Mouse (Mus musculus) forebrain, embryonic 11.5 days (tissue): ENCODE results near the gene Ppp2r2d. TPM values are rescaled to one million over a fixed set of nuclear protein-coding genes. Genes with fewer than 3 reads are reported as not detected.

Source experiments
- ATAC-seq: fragments of 200-750 bp; cut with Nextera tagmentation; replicated peaks from 2 replicates; pipeline ENCODE4 v1.8.0; 2017; ENCODE audit warnings: moderate TSS enrichment; ENCODE audit not compliant: low FRiP score
- DNase-seq: peaks from one replicate; pipeline ENCODE4 v3.0.0-alpha.2; 2017; ENCODE audit warnings: low spot score
- H3K27ac ChIP-seq: fragments of 300-500 bp; sonication (generic); 2 replicates; pipeline ENCODE4 v1.5.1; 2014; ENCODE audit warnings: low read depth, low read length
- H3K27me3 ChIP-seq: fragments of 300-500 bp; sonication (generic); 2 replicates; pipeline ENCODE4 v1.6.1; 2014; ENCODE audit warnings: mild to moderate bottlenecking, low read length, mixed read lengths; ENCODE audit not compliant: control insufficient read depth, insufficient read depth
- H3K36me3 ChIP-seq: fragments of 300-500 bp; sonication (generic); 2 replicates; pipeline ENCODE4 v1.6.1; 2014; ENCODE audit warnings: mild to moderate bottlenecking, low read length, moderate library complexity, mixed read lengths; ENCODE audit not compliant: control insufficient read depth, insufficient read depth
- H3K4me1 ChIP-seq: fragments of 300-500 bp; sonication (generic); replicated peaks from 2 replicates; pipeline ENCODE4 v1.6.1; 2014; ENCODE audit warnings: low read length, mixed read lengths; ENCODE audit not compliant: control insufficient read depth, insufficient read depth
- H3K4me2 ChIP-seq: fragments of 300-500 bp; sonication (generic); 2 replicates; pipeline ENCODE4 v1.6.1; 2014; ENCODE audit warnings: low read depth, mild to moderate bottlenecking, low read length, moderate library complexity, mixed read lengths; ENCODE audit not compliant: severe bottlenecking
- H3K4me3 ChIP-seq: fragments of 300-500 bp; sonication (generic); 2 replicates; pipeline ENCODE4 v1.5.1; 2014; ENCODE audit warnings: low read depth, low read length
- H3K9ac ChIP-seq: fragments of 300-500 bp; sonication (generic); 2 replicates; pipeline ENCODE4 v1.6.1; 2014; ENCODE audit warnings: low read length
- H3K9me3 ChIP-seq: fragments of 300-500 bp; sonication (generic); 2 replicates; pipeline ENCODE4 v1.6.1; 2016; ENCODE audit warnings: low read length, mixed read lengths; ENCODE audit not compliant: control insufficient read depth
- WGBS: fragments of 180-500 bp; shearing (Covaris S2); extraction: QIAGEN DNeasy Blood & Tissue Kit; methylation state at CpG from one replicate; pipeline ENCODE4 v1.1.7; 2014; 5-methylcytosine and 5-hydroxymethylcytosine counted together
- polyA plus RNA-seq: library from polyadenylated mRNA; unstranded; fragments of >200 nt; fragmentation: Nextera tagmentation; extraction: Ambion mirVana; gene quantifications from 2 replicates; pipeline ENCODE4 v1.2.1, GENCODE M21; 2014

Ppp2r2d gene
- polyA plus RNA-seq, 1 experiment from 2014 or later: 73.9 TPM

GRCm38 (mm10) chr7:138875031-138875430, 29.2 kb downstream of the Ppp2r2d start:
- 88% methylated on average over 3 of the region's 3 CpGs for WGBS
- peaks cover 5% of the 10 kb centered on the region; the same call in 1 of the 2 replicates for H3K36me3 ChIP-seq

GRCm38 (mm10) chr7:138883724-138884123, 37.8 kb downstream of the Ppp2r2d start:
- Histone ChIP-seq H3K27ac (no peak overlapping the region), H3K27me3 (no peaks in the 10 kb centered on the region), H3K36me3 (no peaks in the 10 kb centered on the region; the same call in 1 of the 2 replicates), H3K9ac (no peak overlapping the region), H3K4me2 (no peak overlapping the region), H3K4me3 (no peak overlapping the region), H3K9me3 (no peaks in the 10 kb centered on the region), H3K4me1 (no peaks in the 10 kb centered on the region)
- no peak for ATAC-seq
- WGBS: 92% methylated on average over 3 of the region's 3 CpGs
- DNase-seq: no peak

More at GRCm38 (mm10) chr7:138875031-138875430, 29.2 kb downstream of the Ppp2r2d start:
- Histone ChIP-seq H3K27ac (no peak overlapping the region), H3K9ac (no peak overlapping the region), H3K9me3 (no peaks in the 10 kb centered on the region), H3K4me3 (no peak overlapping the region), H3K4me2 (no peak overlapping the region), H3K4me1 (no peaks in the 10 kb centered on the region), H3K27me3 (no peaks in the 10 kb centered on the region)
- DNase-seq (no peak), ATAC-seq (no peak)

- Histone ChIP-seq H3K4me1 (no peaks in the 10 kb centered on the region), H3K27ac (no peak overlapping the region), H3K9me3 (no peaks in the 10 kb centered on the region), H3K4me2 (no peak overlapping the region), H3K9ac (no peak overlapping the region), H3K27me3 (no peaks in the 10 kb centered on the region), H3K36me3 (no peaks in the 10 kb centered on the region; the same call in 1 of the 2 replicates), H3K4me3 (no peak overlapping the region)
- ATAC-seq (no peak), DNase-seq (no peak)
- 93% methylated on average over 13 of the region's 13 CpGs for WGBS
Measured at GRCm38 (mm10) chr7:138885365-138886289, 39.7 kb downstream of the Ppp2r2d start.

GRCm38 (mm10) chr7:138898122-138898521, 52.2 kb downstream of the Ppp2r2d start:
- DNase-seq (no peak), ATAC-seq (no peak)
- no peaks in the 10 kb centered on the region for H3K36me3 ChIP-seq
- H3K4me2 ChIP-seq: no peak overlapping the region
- H3K9ac ChIP-seq: no peak overlapping the region
- H3K4me3 ChIP-seq: no peak overlapping the region
- no peaks in the 10 kb centered on the region for H3K27me3 ChIP-seq
- H3K27ac ChIP-seq: no peak overlapping the region
- no peaks in the 10 kb centered on the region for H3K4me1 ChIP-seq
- H3K9me3 ChIP-seq: no peaks in the 10 kb centered on the region
- WGBS: 83% methylated on average over 2 of the region's 2 CpGs

GRCm38 (mm10) chr7:138898743-138899142, 52.9 kb downstream of the Ppp2r2d start:
- no peaks in the 10 kb centered on the region for H3K27me3 ChIP-seq
- no peaks in the 10 kb centered on the region for H3K36me3 ChIP-seq
- no peak overlapping the region for H3K4me3 ChIP-seq
- DNase-seq (no peak), ATAC-seq (no peak)
- H3K9ac ChIP-seq: no peak overlapping the region
- H3K4me1 ChIP-seq: no peaks in the 10 kb centered on the region
- WGBS: 82% methylated on average over 4 of the region's 4 CpGs
- H3K9me3 ChIP-seq: no peaks in the 10 kb centered on the region
- no peak overlapping the region for H3K27ac ChIP-seq
- no peak overlapping the region for H3K4me2 ChIP-seq

GRCm38 (mm10) chr7:138903886-138904435, 58.1 kb downstream of the Ppp2r2d start:
- no peaks in the 10 kb centered on the region for H3K27me3 ChIP-seq
- H3K4me1 ChIP-seq: no peaks in the 10 kb centered on the region; the same call in 1 of the 2 replicates
- 85% methylated on average over 7 of the region's 7 CpGs for WGBS
- DNase-seq (peak; percentile 14), ATAC-seq (no peak)
- H3K9me3 ChIP-seq: no peaks in the 10 kb centered on the region
- no peak overlapping the region for H3K27ac ChIP-seq
- no peak overlapping the region for H3K4me2 ChIP-seq
- no peak overlapping the region for H3K4me3 ChIP-seq
- no peaks in the 10 kb centered on the region for H3K36me3 ChIP-seq
- no peak overlapping the region for H3K9ac ChIP-seq

- Histone ChIP-seq H3K9ac (no peak overlapping the region), H3K4me1 (peaks cover 4% of the 10 kb centered on the region; the same call in 1 of the 2 replicates), H3K27me3 (no peaks in the 10 kb centered on the region), H3K9me3 (no peaks in the 10 kb centered on the region), H3K4me2 (peak overlapping the region; percentile 28; the same call in 1 of the 2 replicates), H3K4me3 (no peak overlapping the region), H3K27ac (no peak overlapping the region), H3K36me3 (no peaks in the 10 kb centered on the region)
- WGBS: 84% methylated on average over 1 of the region's 1 CpGs
- DNase-seq: no peak
- ATAC-seq: no peak
Measured at GRCm38 (mm10) chr7:138906441-138906840, 60.6 kb downstream of the Ppp2r2d start.

GRCm38 (mm10) chr7:138907043-138907442, 61.2 kb downstream of the Ppp2r2d start:
- Histone ChIP-seq H3K4me2 (peak overlapping the region; percentile 28), H3K4me1 (peaks cover 4% of the 10 kb centered on the region; the same call in 1 of the 2 replicates), H3K9ac (no peak overlapping the region), H3K36me3 (no peaks in the 10 kb centered on the region), H3K9me3 (no peaks in the 10 kb centered on the region), H3K27me3 (no peaks in the 10 kb centered on the region), H3K27ac (no peak overlapping the region), H3K4me3 (peak overlapping the region; percentile 0; the same call in 1 of the 2 replicates)
- WGBS: 12% methylated on average over 7 of the region's 7 CpGs
- DNase-seq (no peak), ATAC-seq (no peak)
